Mouse (Mus musculus) cortical plate, adult 2 months (tissue): ENCODE results near the gene Phc1.

Experiments
- CTCF ChIP-seq: fragments of 200-500 bp; IDR thresholded peaks from 2 replicates; pipeline ENCODE4 v1.5.1; 2011; ENCODE audit warnings: mild to moderate bottlenecking, control low read depth, low read length; ENCODE audit not compliant: insufficient read depth; ENCODE audit errors: extremely low read depth
- POLR2A ChIP-seq: fragments of 200-500 bp; IDR thresholded peaks from 2 replicates; pipeline ENCODE4 v1.6.1; 2011; ENCODE audit warnings: mild to moderate bottlenecking, low read length, control low read depth; ENCODE audit not compliant: insufficient read depth; ENCODE audit errors: extremely low read depth

GRCm38 (mm10) chr6:122303526-122303925 is 36.8 kb downstream of the Phc1 start:
- TF ChIP-seq CTCF (no peak), POLR2A (no peak)
